Mouse (Mus musculus): ENCODE measurements at regions not wholly inside any gene's neighbourhood (a gene's known extent, or its start where the extent isn't known, plus 50 kb on each side); places are given as distances from the start of the nearest gene placed in this dataset.

DNA sequence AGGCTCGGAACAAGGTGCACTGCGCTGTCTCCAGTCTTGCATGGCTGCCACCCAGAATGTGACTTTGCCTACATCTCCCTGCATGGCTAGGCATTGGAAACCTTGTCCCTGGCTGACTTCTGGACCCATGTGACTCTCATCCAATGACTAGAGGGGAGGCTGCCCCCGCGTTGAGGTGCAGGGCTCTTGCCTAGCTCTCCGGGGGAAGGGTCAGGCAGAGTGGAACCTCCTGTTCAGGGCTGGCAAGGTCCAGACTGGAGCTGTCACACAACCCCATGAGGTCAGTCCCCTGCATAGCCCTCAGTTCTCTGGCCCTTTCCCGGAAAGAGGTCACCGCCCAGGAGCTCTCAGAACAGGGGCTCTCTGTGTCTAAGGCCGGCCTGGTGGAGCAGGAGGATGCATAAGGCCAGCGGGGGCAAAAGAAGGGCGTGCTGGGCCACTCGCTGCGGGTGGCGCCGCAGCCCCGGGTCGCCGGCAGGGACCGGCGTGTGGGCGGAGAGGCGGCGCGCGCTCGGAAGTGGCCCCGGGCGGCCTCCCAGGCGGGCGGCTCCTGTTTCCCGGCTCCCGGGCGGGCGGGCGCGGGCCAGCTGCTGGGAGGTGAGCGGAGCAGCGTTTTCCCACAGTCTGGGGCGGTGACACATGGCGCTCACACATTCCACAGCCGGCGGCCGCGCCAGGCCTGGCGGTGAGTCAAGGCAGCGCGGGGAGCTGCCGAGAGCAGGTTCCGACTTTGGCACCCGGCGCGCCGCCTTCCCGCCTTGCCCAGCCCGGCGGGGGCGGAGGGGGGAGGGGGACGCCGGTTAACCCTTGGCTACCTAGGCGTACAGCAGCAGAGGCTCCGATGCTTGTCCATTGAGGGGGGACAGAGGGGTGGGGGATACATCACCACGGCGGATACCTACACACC is 55.5 kb upstream of the Hes1 start:
- peak; percentile 87 for DNase-seq

DNA sequence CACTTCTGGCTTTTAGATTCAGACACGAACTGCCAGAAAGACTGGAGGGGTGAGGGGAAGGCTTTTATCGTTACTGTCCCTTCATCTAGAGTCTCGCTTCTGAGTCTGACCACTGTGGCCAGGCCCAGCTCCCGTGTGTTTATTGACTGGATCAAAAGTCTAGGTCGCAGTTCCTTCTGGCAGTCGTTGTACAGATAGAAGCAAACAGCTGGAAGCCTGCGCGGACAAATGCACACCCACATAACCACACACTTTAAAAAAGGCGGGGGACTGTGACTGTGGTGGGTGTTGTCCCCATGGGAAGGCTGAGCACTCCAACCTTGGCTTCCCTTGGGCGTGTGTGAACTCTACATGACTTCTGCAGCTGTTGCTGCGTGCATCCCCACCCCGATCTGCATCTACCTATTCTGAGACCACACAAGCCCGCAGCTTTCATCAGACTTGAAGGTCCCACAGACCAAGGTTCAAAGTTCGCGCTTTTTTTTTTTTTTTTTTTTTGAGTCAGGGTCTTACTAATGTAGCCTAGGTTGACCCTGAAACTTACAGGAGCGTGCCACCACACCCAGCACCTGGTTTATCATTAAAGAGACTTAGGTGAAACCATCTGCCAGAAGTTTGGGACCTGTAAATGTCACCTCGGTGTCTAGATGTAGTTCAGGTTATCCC is 54.5 kb upstream of the Hes1 start:
- no peak for DNase-seq

DNA sequence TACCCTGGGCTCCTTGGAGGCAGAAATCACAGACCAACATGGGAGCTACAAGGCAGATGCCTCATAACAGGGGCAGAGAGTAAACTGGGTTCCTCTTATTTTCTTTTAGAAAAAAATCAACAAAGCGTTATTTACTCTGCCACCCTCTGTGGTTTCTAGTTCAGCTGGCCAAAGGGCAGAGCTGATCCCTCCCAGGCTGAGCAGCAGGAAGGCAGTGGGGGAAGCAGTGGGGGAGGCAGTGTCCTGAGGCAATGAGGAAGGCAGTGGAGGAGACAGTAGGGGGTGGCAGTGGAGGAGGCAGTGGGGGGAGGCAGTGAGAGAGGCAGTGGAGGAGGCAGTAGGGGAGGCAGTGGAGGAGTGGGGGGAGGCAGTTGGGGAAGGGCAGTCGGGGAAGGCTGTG is 51.1 kb upstream of the Hes1 start:
- no peak for DNase-seq

DNA sequence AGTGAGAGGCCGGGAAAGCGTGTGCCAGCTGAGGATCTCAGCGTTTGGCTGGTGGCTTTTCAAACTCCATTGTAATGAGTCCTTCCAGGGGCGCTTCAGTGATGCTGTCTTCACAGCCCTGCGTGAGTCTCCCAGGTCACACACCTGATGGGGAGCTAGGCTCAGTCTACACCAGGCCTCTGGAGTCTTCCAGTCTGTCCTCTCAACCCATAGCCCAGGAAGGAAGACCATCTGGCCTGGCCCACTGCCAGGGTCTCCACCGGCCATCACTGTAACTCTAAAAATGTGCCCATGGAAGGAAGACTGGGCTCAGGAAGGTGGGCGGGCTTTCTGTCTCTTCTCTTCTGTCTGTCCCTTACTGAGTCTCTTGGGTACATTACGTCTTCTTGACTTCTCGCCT is 50.2 kb upstream of the Hes1 start:
- no peak for DNase-seq

All from right cerebral cortex, postnatal 25 days (tissue).